Mouse (Mus musculus) hindbrain, embryonic 15.5 days (tissue): ENCODE measurements around the gene Lrmda. TPM values are rescaled to one million over a fixed set of nuclear protein-coding genes. Genes with fewer than 3 reads are reported as not detected.
A peak's percentile ranks its signal among the peaks of the same experiment; 100 is the strongest.

ENCODE experiments used
- ATAC-seq: fragments of 200-750 bp; cut with Nextera tagmentation; 2 replicates; pipeline ENCODE4 v1.8.0; 2017; ENCODE audit warnings: low read depth, moderate number of reproducible peaks, moderate TSS enrichment; ENCODE audit not compliant: low FRiP score
- H3K27ac ChIP-seq: fragments of 300-500 bp; sonication (generic); replicated peaks from 2 replicates; pipeline ENCODE4 v1.5.1; 2015; ENCODE audit warnings: mild to moderate bottlenecking, inconsistent platforms
- H3K27me3 ChIP-seq: fragments of 300-500 bp; sonication (generic); 2 replicates; pipeline ENCODE4 v1.6.1; 2015; ENCODE audit warnings: control low read depth, inconsistent platforms
- H3K36me3 ChIP-seq: fragments of 300-500 bp; sonication (generic); 2 replicates; pipeline ENCODE4 v1.6.1; 2015; ENCODE audit warnings: control low read depth, inconsistent platforms
- H3K4me1 ChIP-seq: fragments of 300-500 bp; sonication (generic); replicated peaks from 2 replicates; pipeline ENCODE4 v1.6.1; 2015; ENCODE audit warnings: control low read depth, inconsistent platforms
- H3K4me2 ChIP-seq: fragments of 300-500 bp; sonication (generic); 2 replicates; pipeline ENCODE4 v1.6.1; 2015; ENCODE audit warnings: moderate library complexity, mild to moderate bottlenecking, inconsistent platforms
- H3K4me3 ChIP-seq: fragments of 300-500 bp; sonication (generic); 2 replicates; pipeline ENCODE4 v1.5.1; 2015; ENCODE audit warnings: mild to moderate bottlenecking, inconsistent platforms
- H3K9ac ChIP-seq: fragments of 300-500 bp; sonication (generic); 2 replicates; pipeline ENCODE4 v1.6.1; 2015; ENCODE audit warnings: inconsistent platforms
- H3K9me3 ChIP-seq: fragments of 300-500 bp; sonication (generic); 2 replicates; pipeline ENCODE4 v1.6.1; 2016; ENCODE audit warnings: control low read depth, inconsistent platforms
- WGBS: fragments of 180-500 bp; shearing (Covaris S2); methylation state at CpG from one replicate; pipeline ENCODE4 v1.1.7; 2015; 5-methylcytosine and 5-hydroxymethylcytosine counted together
- polyA plus RNA-seq: library from polyadenylated mRNA; unstranded; fragments of >200 nt; fragmentation: Nextera tagmentation; extraction: Ambion mirVana; gene quantifications from 2 replicates; pipeline ENCODE4 v1.2.1, GENCODE M21; 2015

Lrmda gene
- polyA plus RNA-seq, 1 experiment from 2014 or later = 0.23 TPM

DNA sequence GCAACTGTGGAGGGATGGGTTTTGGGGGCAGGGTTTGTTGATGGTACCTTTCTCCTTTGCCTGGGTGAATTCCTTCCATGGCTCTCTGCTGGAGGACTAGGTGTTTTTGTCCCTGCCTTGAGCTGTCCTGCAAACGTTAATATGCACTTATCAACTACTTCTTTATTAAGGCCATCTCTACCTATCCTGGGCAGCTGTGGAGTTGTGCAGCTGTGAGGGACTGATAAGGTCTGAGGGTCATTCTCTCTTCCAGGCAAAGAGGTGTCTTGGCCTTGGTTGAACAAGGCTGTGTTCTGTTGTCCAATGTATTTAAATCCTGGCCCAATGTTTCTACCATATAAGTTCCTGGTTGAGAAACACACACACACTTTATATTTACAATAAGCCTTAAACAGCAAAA lies 29.8 kb downstream of the Lrmda start:
- ATAC-seq = no peak

DNA sequence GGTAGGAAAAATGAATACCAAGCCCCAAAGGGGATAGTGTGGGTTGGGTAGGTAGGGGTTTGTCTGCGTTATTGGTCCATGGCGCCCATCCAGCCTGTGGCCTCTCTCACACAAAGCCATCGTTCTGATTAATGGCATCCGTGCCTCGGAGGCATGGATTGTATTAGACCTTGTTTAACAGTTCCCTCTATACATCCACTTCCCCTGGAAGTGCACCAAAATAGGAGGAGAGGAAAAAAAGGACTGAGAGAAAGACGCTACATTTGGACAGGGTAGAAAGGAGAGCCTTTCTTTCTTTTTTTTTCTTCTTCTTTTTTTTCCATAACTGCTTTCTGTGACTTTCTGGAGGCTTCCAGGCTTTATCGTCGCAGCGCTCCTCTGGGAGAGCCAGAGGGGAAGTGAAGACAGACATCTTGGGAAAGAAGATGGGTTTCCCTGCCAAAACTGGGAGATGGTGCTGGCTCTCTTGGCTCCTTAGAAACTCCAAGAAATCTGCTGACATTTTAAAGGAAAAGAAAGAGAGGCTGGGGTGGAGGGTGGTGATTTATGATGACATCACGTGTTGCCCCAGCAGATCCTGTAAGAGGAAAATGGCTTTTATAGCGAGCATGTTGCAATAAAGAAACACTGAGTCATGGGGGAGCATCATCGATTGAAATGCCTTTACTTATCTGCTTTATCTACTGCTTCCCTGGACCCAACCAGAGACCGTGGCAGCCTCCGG lies 32.6 kb downstream of the Lrmda start:
- peaks cover 6% of the 10 kb centered on the region; the same call in 1 of the 2 replicates for H3K4me1 ChIP-seq
- no peaks in the 10 kb centered on the region for H3K27me3 ChIP-seq
- H3K36me3 ChIP-seq = no peaks in the 10 kb centered on the region
- H3K4me2 ChIP-seq = no peak overlapping the region
- H3K9ac ChIP-seq = no peak overlapping the region
- ATAC-seq = no peak
- H3K9me3 ChIP-seq = no peaks in the 10 kb centered on the region
- no peak overlapping the region for H3K27ac ChIP-seq
- 63% methylated on average over 14 of the region's 14 CpGs for WGBS
- no peak overlapping the region for H3K4me3 ChIP-seq

More for the DNA sequence above, 29.8 kb downstream of the Lrmda start:
- Histone ChIP-seq H3K9ac (no peak overlapping the region), H3K36me3 (no peaks in the 10 kb centered on the region), H3K27me3 (no peaks in the 10 kb centered on the region), H3K4me3 (no peak overlapping the region), H3K4me2 (no peak overlapping the region), H3K4me1 (peaks cover 6% of the 10 kb centered on the region; the same call in 1 of the 2 replicates), H3K27ac (no peak overlapping the region), H3K9me3 (no peaks in the 10 kb centered on the region)
- WGBS = 78% methylated on average over 1 of the region's 1 CpGs

DNA sequence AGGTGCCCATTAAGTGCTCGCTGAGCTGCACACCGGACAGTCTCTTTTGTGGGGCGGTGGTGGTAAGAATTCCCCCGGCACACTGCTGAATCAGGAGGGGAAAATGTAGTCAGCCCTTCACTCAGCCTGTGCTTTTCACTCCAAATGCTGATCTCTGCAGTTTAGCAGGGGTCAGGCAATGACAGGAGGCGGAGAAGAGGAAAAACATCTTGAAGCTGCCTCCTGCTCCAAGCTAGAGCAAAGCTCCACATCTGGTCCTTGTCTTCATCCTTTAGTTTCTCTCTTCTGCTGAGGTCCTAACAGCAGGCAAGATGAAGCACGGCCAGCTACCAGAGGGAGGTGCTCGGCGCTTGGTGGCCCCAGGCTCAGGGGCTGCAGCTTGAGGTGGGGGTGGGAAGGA lies 36.1 kb downstream of the Lrmda start:
- Histone ChIP-seq H3K36me3 (no peaks in the 10 kb centered on the region), H3K4me2 (no peak overlapping the region), H3K27ac (no peak overlapping the region), H3K9ac (no peak overlapping the region), H3K4me1 (peaks cover 8% of the 10 kb centered on the region; the same call in 1 of the 2 replicates), H3K9me3 (no peaks in the 10 kb centered on the region), H3K4me3 (no peak overlapping the region), H3K27me3 (no peaks in the 10 kb centered on the region)
- no peak for ATAC-seq
- WGBS = 77% methylated on average over 8 of the region's 8 CpGs

DNA sequence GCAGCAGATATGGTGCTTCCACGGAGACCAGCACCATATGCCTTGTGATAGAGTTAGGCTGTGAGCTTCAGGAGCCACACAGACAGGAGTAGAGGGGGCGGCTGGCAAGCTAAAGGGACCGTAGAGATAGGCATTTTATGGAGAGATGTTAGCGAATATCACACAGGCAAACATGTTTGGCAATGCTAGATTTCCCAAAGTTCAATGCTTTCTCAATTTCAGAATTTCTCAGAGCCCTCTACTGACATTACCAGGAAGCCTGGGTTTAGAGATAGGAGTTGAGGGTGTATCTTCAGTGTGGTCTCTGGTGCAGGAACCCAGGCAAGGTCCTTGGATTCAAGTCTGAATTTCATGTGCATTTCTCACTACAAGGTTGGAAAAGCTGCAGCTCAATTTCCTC lies 36.7 kb downstream of the Lrmda start:
- no peak overlapping the region for H3K4me2 ChIP-seq
- peaks cover 14% of the 10 kb centered on the region; the same call in 1 of the 2 replicates for H3K4me1 ChIP-seq
- no peak overlapping the region for H3K9ac ChIP-seq
- no peak for ATAC-seq
- no peaks in the 10 kb centered on the region for H3K36me3 ChIP-seq
- H3K9me3 ChIP-seq = no peaks in the 10 kb centered on the region
- no peaks in the 10 kb centered on the region for H3K27me3 ChIP-seq
- 86% methylated on average over 4 of the region's 4 CpGs for WGBS
- no peak overlapping the region for H3K27ac ChIP-seq
- H3K4me3 ChIP-seq = no peak overlapping the region

DNA sequence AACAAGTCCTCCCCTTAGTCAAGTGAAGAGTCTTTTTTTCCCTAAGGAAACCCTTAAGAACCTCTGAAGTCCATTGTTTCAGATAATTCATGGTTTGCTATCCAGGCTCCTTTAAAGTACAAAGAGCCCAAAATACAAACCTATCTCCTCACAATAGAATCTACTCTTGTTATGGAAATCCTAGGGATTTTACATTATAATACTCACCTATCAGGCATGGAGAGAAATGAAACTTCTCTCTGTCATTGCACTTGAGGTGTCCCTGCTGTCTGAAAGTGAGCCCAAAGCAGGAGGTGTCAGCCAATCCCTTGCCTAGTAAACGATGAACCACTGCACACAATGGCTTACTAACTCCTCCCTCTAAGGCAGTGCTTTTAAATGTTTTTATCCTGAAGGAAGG lies 39.2 kb downstream of the Lrmda start:
- 0 out of 2 replicates have a peak, but pooled peaks cover 7% of the 10 kb centered on the region for H3K4me1 ChIP-seq
- WGBS = 42% methylated on average over 1 of the region's 1 CpGs
- no peak overlapping the region for H3K4me3 ChIP-seq
- H3K36me3 ChIP-seq = no peaks in the 10 kb centered on the region
- no peak overlapping the region for H3K4me2 ChIP-seq
- no peaks in the 10 kb centered on the region for H3K9me3 ChIP-seq
- H3K27me3 ChIP-seq = no peaks in the 10 kb centered on the region
- no peak overlapping the region for H3K9ac ChIP-seq
- no peak overlapping the region for H3K27ac ChIP-seq
- no peak for ATAC-seq

DNA sequence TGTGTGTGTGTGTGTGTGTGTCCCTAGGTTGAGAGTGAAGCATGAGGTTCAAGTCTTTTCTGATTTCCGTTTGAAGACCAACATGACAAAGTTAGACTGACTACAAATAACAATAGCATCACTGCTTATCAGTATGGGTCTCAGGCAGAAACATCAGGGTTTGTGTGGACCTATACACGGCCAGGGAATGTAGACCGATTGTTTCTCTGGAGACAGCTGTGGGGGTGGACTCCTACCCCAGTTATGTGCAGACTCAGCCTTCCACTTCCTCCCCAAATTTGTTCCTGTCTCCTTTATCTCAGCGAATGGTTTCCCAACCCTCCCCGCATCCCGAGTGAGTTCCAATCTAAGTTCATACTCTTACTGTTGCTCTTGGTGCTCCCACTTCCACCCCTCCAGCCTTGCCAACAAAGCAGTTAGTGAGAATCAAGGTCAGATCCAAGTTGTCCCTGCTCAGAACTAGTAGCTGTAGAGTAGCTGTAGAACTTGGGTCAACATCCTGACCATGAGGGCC lies 39.9 kb downstream of the Lrmda start:
- Histone ChIP-seq H3K4me3 (no peak overlapping the region), H3K27ac (no peak overlapping the region), H3K27me3 (no peaks in the 10 kb centered on the region), H3K9ac (no peak overlapping the region), H3K36me3 (no peaks in the 10 kb centered on the region), H3K9me3 (no peaks in the 10 kb centered on the region), H3K4me2 (no peak overlapping the region), H3K4me1 (0 out of 2 replicates have a peak, but pooled peaks cover 7% of the 10 kb centered on the region)
- no peak for ATAC-seq
- WGBS = 89% methylated on average over 6 of the region's 6 CpGs

DNA sequence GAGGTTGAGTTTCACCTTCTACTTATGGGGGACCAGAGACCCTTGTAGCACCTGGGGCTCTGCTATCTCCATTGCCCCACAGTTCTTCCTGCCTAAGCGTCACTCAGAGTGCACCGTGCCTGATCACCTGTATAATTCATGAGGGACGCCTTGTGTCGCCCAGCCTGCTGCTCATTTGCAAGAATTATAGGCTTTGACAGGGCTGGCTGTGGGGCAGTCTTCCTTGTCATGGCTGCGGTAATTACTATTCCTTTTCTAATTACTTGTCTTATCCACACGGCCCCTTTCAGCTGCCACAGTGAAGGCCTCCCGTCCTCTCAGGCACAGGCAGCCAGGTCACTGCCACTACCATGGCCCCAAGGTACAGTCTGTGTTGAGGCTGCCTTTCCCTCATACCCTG lies 41.3 kb downstream of the Lrmda start:
- no peaks in the 10 kb centered on the region for H3K9me3 ChIP-seq
- H3K4me1 ChIP-seq = 0 out of 2 replicates have a peak, but pooled peaks cover 7% of the 10 kb centered on the region
- H3K9ac ChIP-seq = no peak overlapping the region
- WGBS = 24% methylated on average over 7 of the region's 7 CpGs
- ATAC-seq = no peak
- no peaks in the 10 kb centered on the region for H3K27me3 ChIP-seq
- H3K4me3 ChIP-seq = no peak overlapping the region
- H3K4me2 ChIP-seq = no peak overlapping the region
- no peak overlapping the region for H3K27ac ChIP-seq
- no peaks in the 10 kb centered on the region for H3K36me3 ChIP-seq

DNA sequence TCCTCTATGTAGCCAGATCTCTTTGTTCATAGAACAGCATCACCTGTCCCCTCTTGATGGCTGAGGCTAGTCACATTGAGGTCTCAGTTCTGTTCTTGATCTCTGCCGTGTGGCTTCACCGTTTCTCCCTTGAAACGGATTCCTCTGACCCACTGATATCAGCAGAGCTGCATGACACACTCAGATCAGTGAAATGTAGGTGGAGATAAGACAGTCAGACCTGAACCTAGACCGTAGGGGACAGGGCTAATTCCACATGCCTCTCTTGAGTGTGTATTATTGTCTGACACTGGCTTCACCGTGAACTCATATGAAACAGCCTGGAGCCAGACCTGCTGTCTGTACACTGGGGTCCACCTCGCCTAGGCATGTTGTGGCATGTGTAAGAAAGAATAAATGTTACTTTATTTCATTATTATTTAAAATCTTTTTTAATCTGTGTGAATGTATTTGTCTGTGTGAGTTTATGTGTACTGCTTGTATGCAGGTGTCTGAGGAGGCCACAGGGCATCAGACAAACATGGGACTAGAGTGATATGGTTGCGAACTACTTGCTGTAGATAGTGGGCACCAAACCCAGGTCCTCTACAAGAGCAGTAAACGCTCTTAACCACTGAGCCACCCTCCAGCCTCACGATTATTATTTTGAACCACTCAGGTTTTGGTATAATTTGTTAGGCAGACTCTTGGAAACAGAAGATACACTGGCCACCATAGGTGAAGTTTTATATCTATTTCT lies 42.8 kb downstream of the Lrmda start:
- H3K4me2 ChIP-seq = no peak overlapping the region
- WGBS = 89% methylated on average over 9 of the region's 9 CpGs
- H3K27ac ChIP-seq = no peak overlapping the region
- H3K27me3 ChIP-seq = no peaks in the 10 kb centered on the region
- no peaks in the 10 kb centered on the region for H3K36me3 ChIP-seq
- ATAC-seq = no peak
- no peak overlapping the region for H3K9ac ChIP-seq
- no peaks in the 10 kb centered on the region for H3K9me3 ChIP-seq
- 0 out of 2 replicates have a peak, but pooled peaks cover 7% of the 10 kb centered on the region for H3K4me1 ChIP-seq
- no peak overlapping the region for H3K4me3 ChIP-seq

DNA sequence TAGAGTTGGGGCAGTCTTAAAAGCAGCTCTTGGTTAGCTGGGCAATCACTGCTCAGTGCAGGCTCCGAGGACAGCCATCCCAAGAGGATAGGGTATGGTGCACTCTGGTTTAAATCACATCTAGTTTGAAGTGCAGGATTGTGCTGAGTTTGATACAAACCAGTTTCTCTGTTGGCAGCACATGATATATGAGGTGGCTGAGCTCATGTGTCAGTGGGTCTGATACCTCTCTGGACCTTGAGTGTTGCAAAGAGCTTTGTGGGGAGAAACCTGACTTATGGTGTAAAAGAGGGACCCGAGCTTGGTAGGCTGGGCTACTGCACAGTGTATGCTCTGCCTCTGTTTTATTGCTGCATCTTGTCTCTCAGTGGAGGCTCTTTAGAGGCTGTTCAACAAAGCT lies 49.7 kb downstream of the Lrmda start:
- no peak overlapping the region for H3K4me3 ChIP-seq
- peaks cover 3% of the 10 kb centered on the region; the same call in 1 of the 2 replicates for H3K4me1 ChIP-seq
- H3K27me3 ChIP-seq = no peaks in the 10 kb centered on the region
- H3K4me2 ChIP-seq = no peak overlapping the region
- ATAC-seq = no peak
- H3K9ac ChIP-seq = no peak overlapping the region
- 68% methylated on average over 2 of the region's 2 CpGs for WGBS
- no peak overlapping the region for H3K27ac ChIP-seq
- no peaks in the 10 kb centered on the region for H3K9me3 ChIP-seq
- H3K36me3 ChIP-seq = no peaks in the 10 kb centered on the region

DNA sequence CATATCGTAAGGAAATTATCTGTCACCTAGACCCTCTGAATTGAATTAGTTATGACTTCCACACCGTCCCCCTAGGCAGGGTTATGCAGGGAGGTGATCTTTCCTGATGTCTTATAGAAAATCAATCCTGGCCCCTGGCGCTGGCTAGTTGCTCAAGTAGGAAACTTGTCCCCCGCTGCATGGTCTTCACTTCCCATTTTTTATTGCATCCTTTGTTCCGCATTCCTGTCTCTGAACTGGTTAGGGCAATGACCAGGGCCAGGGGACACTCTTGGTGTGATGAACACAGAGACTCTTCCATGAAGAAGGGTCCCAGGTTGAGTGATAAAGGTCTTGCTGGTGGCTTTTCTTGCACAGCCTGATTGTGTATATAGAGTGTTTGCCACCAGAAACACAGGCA lies 53.9 kb downstream of the Lrmda start:
- H3K4me1 ChIP-seq = peaks cover 6% of the 10 kb centered on the region; the same call in 1 of the 2 replicates
- no peak for ATAC-seq
- no peak overlapping the region for H3K27ac ChIP-seq
- H3K9ac ChIP-seq = no peak overlapping the region
- WGBS = 83% methylated on average over 5 of the region's 5 CpGs
- H3K27me3 ChIP-seq = no peaks in the 10 kb centered on the region
- no peaks in the 10 kb centered on the region for H3K36me3 ChIP-seq
- no peak overlapping the region for H3K4me2 ChIP-seq
- no peaks in the 10 kb centered on the region for H3K9me3 ChIP-seq
- no peak overlapping the region for H3K4me3 ChIP-seq

DNA sequence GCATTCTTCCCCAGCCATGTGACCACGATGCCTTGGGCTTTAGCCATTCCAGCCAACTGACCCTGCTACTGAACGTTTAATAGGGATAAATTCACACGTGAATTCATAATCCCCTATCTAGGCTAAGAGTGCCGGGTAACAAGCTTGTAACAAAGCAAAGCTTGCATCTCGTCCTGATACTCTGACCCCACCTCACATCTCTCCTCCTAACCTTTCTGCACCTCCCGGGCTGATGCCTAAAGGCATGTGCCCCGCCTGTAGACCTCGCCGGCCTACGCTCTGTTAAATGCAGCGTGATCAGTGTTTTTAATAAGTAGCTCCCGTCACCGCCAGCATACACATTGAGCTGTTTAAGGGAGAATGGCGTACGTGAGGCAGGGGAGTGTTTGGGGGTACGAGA lies 54.7 kb downstream of the Lrmda start:
- H3K9me3 ChIP-seq = no peaks in the 10 kb centered on the region
- ATAC-seq = no peak
- no peak overlapping the region for H3K4me3 ChIP-seq
- H3K36me3 ChIP-seq = no peaks in the 10 kb centered on the region
- no peak overlapping the region for H3K27ac ChIP-seq
- WGBS = 37% methylated on average over 16 of the region's 16 CpGs
- no peak overlapping the region for H3K9ac ChIP-seq
- H3K4me1 ChIP-seq = peaks cover 6% of the 10 kb centered on the region; the same call in 1 of the 2 replicates
- H3K4me2 ChIP-seq = peak overlapping the region; percentile 17; the same call in 1 of the 2 replicates
- H3K27me3 ChIP-seq = no peaks in the 10 kb centered on the region

DNA sequence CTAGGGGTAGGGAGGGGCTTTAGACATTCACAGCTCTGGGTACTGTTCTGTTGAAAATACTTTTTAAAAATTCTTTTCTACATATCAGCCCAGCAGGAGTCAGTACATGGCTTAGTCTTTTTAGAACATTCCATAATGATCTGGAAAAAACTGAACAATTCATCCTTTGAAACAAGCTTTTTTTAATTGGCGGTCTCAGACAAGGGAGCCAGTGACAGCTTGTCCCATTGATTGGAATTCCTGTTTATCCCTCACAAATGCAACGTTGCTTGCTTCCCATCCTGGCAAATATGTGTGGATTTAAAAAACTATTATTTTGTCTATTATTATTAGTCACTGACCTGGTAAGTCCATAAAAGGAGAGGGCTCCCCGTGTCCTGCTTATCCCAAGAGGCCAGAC lies 64.4 kb downstream of the Lrmda start:
- no peak overlapping the region for H3K9ac ChIP-seq
- no peaks in the 10 kb centered on the region for H3K36me3 ChIP-seq
- no peak overlapping the region for H3K4me2 ChIP-seq
- WGBS = 47% methylated on average over 3 of the region's 3 CpGs
- no peaks in the 10 kb centered on the region for H3K27me3 ChIP-seq
- H3K27ac ChIP-seq = no peak overlapping the region
- H3K4me1 ChIP-seq = no peaks in the 10 kb centered on the region
- H3K4me3 ChIP-seq = no peak overlapping the region
- no peak for ATAC-seq
- H3K9me3 ChIP-seq = no peaks in the 10 kb centered on the region
